Mouse (Mus musculus) spleen, postnatal 36 days (tissue): Measurements from ENCODE around the gene Nedd4.
"Not testable (repeated sequence)": the region's sequence is repeated elsewhere in the genome, so short reads cannot be mapped to it uniquely, and the experiment has no call there.

Experiments used
- DNase-seq, 2 experiments: peaks; one replicate each; pipeline ENCODE4 v3.0.0; 2022; ENCODE audit warnings: low spot score in 2 of 2, mixed read lengths in 1 of 2

Nedd4 gene

GRCm38 (mm10) chr9:72652961-72653360 is 9.2 kb upstream of the Nedd4 start:
- no peak for DNase-seq

- DNase-seq, result no peak
Measured at GRCm38 (mm10) chr9:72653533-72653932, 8.6 kb upstream of the Nedd4 start.

GRCm38 (mm10) chr9:72654593-72655242 is 7.4 kb upstream of the Nedd4 start:
- DNase-seq, result peak; percentile 58 to 63

GRCm38 (mm10) chr9:72655602-72656001 is 6.5 kb upstream of the Nedd4 start:
- peak in 1 of 2 experiments; percentile 17 for DNase-seq

GRCm38 (mm10) chr9:72656491-72656890 is 5.7 kb upstream of the Nedd4 start:
- no peak for DNase-seq

GRCm38 (mm10) chr9:72656940-72657339 is 5.2 kb upstream of the Nedd4 start:
- no peak for DNase-seq

- DNase-seq, result no peak
Measured at GRCm38 (mm10) chr9:72657694-72658093, 4.5 kb upstream of the Nedd4 start.

- peak; percentile 82 to 89 for DNase-seq
Measured at GRCm38 (mm10) chr9:72660139-72660538, 2.0 kb upstream of the Nedd4 start.

- no peak for DNase-seq
Measured at GRCm38 (mm10) chr9:72660911-72661310, 1.2 kb upstream of the Nedd4 start.

- no peak for DNase-seq
Measured at GRCm38 (mm10) chr9:72661561-72661894, 618 bp upstream of the Nedd4 start.

- DNase-seq, result peak; percentile 53 to 70
Measured at GRCm38 (mm10) chr9:72662691-72663533, 766 bp downstream of the Nedd4 start.

GRCm38 (mm10) chr9:72663534-72663918 is 1.4 kb downstream of the Nedd4 start:
- no peak for DNase-seq

- DNase-seq, result no peak
Measured at GRCm38 (mm10) chr9:72664409-72665351, 2.5 kb downstream of the Nedd4 start.

- no peak for DNase-seq
Measured at GRCm38 (mm10) chr9:72665517-72665916, 3.4 kb downstream of the Nedd4 start.

GRCm38 (mm10) chr9:72666352-72667021 is 4.3 kb downstream of the Nedd4 start:
- not testable (repeated sequence) for DNase-seq

- DNase-seq, result no peak
Measured at GRCm38 (mm10) chr9:72667126-72667525, 5.0 kb downstream of the Nedd4 start.

GRCm38 (mm10) chr9:72669383-72669782 is 7.2 kb downstream of the Nedd4 start:
- DNase-seq, result no peak

- peak; percentile 60 to 75 for DNase-seq
Measured at GRCm38 (mm10) chr9:72672361-72672760, 10.2 kb downstream of the Nedd4 start.

GRCm38 (mm10) chr9:72674957-72675744 is 13.0 kb downstream of the Nedd4 start:
- no peak for DNase-seq

- no peak for DNase-seq
Measured at GRCm38 (mm10) chr9:72675745-72676200, 13.6 kb downstream of the Nedd4 start.

- no peak for DNase-seq
Measured at GRCm38 (mm10) chr9:72677659-72678058, 15.5 kb downstream of the Nedd4 start.
